Mouse (Mus musculus): ENCODE results near the gene Nedd4. TPM values are rescaled to one million over a fixed set of nuclear protein-coding genes. Genes with fewer than 3 reads are reported as not detected.

Gene Nedd4
- polyA plus RNA-seq, 1 experiment from 2014 or later, result 173 TPM

DNA sequence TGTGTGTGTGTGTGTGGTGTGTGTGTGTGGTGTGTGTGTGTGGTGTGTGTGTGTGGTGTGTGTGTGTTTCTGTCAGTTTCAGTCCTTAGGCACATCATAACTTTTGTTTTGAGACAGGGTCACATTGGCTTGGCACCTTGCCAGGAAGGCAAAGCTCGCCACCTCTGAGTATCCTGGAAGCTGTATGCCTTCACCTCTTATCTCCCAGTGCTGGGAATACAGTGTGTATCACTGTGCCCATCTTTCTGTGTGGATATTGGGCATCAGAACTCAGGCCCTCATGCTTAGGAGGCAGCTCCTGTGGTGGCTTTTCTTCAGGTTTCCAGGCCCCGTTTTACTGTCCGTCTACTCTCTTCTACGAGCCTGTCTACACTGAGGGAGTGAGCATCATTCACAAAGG, 24.4 kb downstream of the Nedd4 start:
- no peak for ATAC-seq
- Histone ChIP-seq H3K9me3 (replicated peaks) (no peaks in the 10 kb centered on the region), H3K4me1 (peaks cover 23% of the 10 kb centered on the region), H3K27me3 (replicated peaks) (no peaks in the 10 kb centered on the region), H3K4me3 (no peak overlapping the region), H3K27ac (no peak overlapping the region), H3K4me2 (no peak overlapping the region), H3K9ac (no peak overlapping the region), H3K36me3 (peaks cover 95% of the 10 kb centered on the region)
- 84% methylated on average over 4 of the region's 4 CpGs for WGBS (ENCODE audit: insufficient replicate concordance)

DNA sequence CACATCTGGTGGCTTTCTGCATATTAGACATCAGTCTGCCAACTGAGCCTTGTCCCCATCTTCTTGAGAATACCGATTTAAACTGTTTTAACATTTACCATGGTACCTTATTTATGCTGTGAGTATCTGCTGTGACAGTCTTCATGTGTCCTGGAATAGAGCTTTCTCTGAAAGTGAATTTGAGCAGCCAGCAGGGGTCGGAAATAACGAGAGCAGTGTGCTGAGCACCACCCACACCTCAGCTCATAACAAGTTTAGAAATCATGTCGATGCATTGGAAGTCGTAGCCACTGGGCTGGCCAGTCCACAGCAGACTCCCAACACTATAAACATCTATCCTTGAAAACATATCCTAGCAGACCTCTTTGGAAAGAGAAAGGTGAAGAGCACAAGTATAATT, 27.4 kb downstream of the Nedd4 start:
- H3K27me3 ChIP-seq (replicated peaks), result no peaks in the 10 kb centered on the region
- no peak overlapping the region for H3K4me3 ChIP-seq
- peaks cover 96% of the 10 kb centered on the region for H3K36me3 ChIP-seq
- H3K9me3 ChIP-seq (replicated peaks), result no peaks in the 10 kb centered on the region
- no peak overlapping the region for H3K9ac ChIP-seq
- 80% methylated on average over 5 of the region's 5 CpGs for WGBS (ENCODE audit: insufficient replicate concordance)
- H3K27ac ChIP-seq, result no peak overlapping the region
- H3K4me2 ChIP-seq, result no peak overlapping the region
- ATAC-seq, result no peak
- H3K4me1 ChIP-seq, result peaks cover 28% of the 10 kb centered on the region; the same call in 1 of the 2 replicates

DNA sequence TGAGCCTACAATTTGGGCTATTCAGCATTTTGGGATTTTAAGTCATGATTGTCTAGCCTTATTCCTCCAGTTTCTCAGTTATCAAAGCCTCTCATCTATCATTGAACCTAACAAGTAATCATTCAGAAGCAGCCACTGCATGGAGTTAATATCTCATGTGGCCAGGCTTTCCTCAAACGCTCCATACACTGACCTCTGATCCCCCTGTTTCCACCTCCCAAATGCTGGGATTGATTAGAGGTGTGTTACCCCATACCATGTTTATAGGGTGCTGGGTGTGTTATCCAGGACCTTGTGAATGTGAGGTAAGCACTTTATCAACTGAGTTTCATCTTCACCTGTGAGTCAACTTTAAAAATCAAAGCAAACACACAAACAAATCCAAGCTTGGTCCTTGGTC, 28.7 kb downstream of the Nedd4 start:
- Histone ChIP-seq H3K36me3 (peaks cover 94% of the 10 kb centered on the region), H3K27me3 (replicated peaks) (no peaks in the 10 kb centered on the region), H3K4me3 (no peak overlapping the region), H3K9ac (no peak overlapping the region), H3K9me3 (replicated peaks) (no peaks in the 10 kb centered on the region), H3K4me2 (no peak overlapping the region), H3K27ac (no peak overlapping the region), H3K4me1 (peaks cover 23% of the 10 kb centered on the region; the same call in 1 of the 2 replicates)
- no peak for ATAC-seq
- WGBS (ENCODE audit: insufficient replicate concordance), result 58% methylated on average over 1 of the region's 1 CpGs

DNA sequence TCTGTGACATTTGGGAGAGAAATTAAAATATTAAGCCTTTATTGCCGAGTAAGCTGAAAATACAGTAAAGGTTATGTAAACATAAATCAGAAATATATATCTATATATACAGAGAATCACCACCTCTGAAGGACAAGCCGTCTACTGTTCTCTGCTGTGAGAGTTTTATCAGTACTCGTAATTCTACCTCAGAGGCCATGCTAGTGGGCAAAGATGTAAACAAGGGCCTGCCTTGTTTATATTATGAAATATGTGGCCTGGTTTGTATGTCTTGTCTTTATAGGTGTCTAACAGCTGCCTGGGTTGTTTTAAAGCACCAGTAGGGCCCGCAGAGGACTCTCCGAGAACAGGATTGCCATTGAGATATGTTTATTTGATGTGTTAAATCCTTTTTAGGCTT, 29.8 kb downstream of the Nedd4 start:
- H3K4me1 ChIP-seq, result peaks cover 27% of the 10 kb centered on the region
- 77% methylated on average over 5 of the region's 5 CpGs for WGBS (ENCODE audit: insufficient replicate concordance)
- ATAC-seq, result no peak
- peaks cover 92% of the 10 kb centered on the region for H3K36me3 ChIP-seq
- H3K27me3 ChIP-seq (replicated peaks), result no peaks in the 10 kb centered on the region
- H3K9ac ChIP-seq, result no peak overlapping the region
- H3K4me2 ChIP-seq, result no peak overlapping the region
- H3K4me3 ChIP-seq, result no peak overlapping the region
- no peak overlapping the region for H3K27ac ChIP-seq
- no peaks in the 10 kb centered on the region for H3K9me3 ChIP-seq (replicated peaks)

DNA sequence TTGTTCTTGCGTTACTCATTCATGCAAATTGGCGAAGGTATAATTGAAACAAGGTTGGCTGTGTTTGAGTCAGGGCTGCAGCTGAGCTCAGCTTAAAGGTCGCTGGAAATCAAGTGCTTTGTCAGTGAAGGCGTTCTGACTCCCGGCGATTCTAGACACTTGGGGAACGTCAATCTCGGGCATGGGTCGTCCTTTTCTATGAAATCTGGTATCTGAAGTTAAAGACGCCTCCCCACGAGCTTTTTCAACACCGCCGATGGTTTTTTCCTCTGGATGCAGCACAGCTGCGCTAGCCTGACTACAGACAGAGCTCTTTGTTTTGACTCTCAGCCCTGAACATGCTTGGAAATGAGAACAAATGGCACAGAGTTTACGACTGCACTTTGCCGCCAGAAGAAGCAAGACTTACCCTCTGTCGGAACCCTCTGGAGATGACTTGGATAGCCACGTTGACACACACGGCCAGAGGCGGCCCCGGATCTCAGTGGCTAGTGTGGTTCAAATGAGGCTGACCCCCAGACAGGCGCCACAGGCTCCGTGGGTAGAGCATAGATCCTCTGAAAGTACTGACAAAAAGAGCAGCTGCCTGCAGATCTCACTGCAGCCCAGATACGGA, 31.0 kb downstream of the Nedd4 start:
- 82% methylated on average over 24 of the region's 24 CpGs for WGBS (ENCODE audit: insufficient replicate concordance)
- Histone ChIP-seq H3K9me3 (replicated peaks) (no peaks in the 10 kb centered on the region), H3K4me3 (no peak overlapping the region), H3K9ac (no peak overlapping the region), H3K27me3 (replicated peaks) (no peaks in the 10 kb centered on the region), H3K4me1 (peaks cover 34% of the 10 kb centered on the region), H3K4me2 (no peak overlapping the region), H3K36me3 (peaks cover 90% of the 10 kb centered on the region), H3K27ac (no peak overlapping the region)
- no peak for ATAC-seq

DNA sequence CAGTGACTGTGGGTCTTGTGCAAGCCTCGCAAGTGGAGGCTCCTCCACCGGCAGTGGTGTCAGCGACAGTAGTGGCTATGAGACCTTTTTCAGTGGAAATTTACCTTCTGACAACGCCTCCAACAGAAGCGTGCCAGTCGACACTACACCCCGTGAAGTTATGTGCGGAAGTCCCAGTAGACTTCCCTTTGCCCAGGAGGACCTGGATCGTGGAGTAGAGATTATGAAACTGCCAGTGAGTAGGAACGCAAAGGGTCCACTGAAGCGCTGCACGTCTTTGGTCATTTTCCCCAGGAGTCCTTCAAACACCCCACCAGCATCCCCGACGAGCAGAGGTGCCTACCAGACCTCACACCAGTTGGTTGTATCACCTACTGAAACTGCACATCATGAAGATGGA, 31.7 kb downstream of the Nedd4 start:
- Histone ChIP-seq H3K9me3 (replicated peaks) (no peaks in the 10 kb centered on the region), H3K9ac (no peak overlapping the region), H3K4me1 (peaks cover 41% of the 10 kb centered on the region), H3K4me3 (no peak overlapping the region), H3K27me3 (replicated peaks) (no peaks in the 10 kb centered on the region), H3K27ac (no peak overlapping the region), H3K4me2 (no peak overlapping the region), H3K36me3 (peaks cover 90% of the 10 kb centered on the region)
- ATAC-seq, result no peak
- 90% methylated on average over 14 of the region's 14 CpGs for WGBS (ENCODE audit: insufficient replicate concordance)

DNA sequence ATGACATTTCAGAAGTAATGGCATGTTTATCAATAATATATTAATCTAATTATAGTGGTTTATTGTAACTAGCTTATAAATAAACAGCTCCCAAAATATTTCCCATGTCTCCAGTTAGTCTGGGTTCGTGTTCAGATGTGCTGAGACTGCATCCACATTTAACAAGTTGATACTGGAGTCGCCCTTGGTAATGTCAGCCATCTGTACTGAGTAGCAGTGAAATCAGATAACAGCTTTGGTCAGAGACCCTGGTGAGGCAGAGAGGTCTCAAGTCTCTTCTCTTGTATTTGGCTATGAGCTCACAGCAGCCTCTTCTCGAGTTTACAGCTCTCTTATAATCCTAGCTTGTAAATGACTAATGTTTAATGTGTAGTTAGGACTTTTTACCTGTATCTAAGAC, 34.4 kb downstream of the Nedd4 start:
- H3K4me2 ChIP-seq, result no peak overlapping the region
- no peak overlapping the region for H3K4me3 ChIP-seq
- 59% methylated on average over 3 of the region's 3 CpGs for WGBS (ENCODE audit: insufficient replicate concordance)
- H3K27me3 ChIP-seq (replicated peaks), result no peaks in the 10 kb centered on the region
- H3K9ac ChIP-seq, result no peak overlapping the region
- H3K9me3 ChIP-seq (replicated peaks), result no peaks in the 10 kb centered on the region
- H3K36me3 ChIP-seq, result peaks cover 91% of the 10 kb centered on the region
- no peak overlapping the region for H3K27ac ChIP-seq
- H3K4me1 ChIP-seq, result peaks cover 60% of the 10 kb centered on the region
- ATAC-seq, result no peak

DNA sequence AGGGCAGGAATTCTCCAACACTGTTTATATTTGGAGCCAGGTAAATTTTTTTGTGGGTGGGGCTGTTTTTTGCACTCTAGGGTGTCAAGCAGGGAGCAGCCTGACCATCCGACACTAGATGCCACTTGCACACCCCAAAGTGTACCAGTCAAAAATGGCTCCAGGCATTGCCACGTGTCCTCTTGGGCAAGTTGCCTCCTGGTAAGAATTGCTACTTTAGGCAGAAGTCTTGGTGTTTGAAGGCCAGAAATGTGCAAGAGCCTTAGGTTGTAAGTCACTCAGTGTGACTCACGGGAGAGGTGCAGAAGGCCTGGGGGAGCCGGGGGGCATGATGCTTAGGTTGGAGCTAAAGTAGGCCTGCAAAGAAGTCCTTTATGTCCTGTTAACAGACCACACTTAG, 35.6 kb downstream of the Nedd4 start:
- Histone ChIP-seq H3K4me3 (no peak overlapping the region), H3K9ac (no peak overlapping the region), H3K27ac (no peak overlapping the region), H3K36me3 (peaks cover 91% of the 10 kb centered on the region), H3K27me3 (replicated peaks) (no peaks in the 10 kb centered on the region), H3K9me3 (replicated peaks) (no peaks in the 10 kb centered on the region), H3K4me1 (peaks cover 61% of the 10 kb centered on the region), H3K4me2 (no peak overlapping the region)
- 85% methylated on average over 4 of the region's 4 CpGs for WGBS (ENCODE audit: insufficient replicate concordance)
- no peak for ATAC-seq

DNA sequence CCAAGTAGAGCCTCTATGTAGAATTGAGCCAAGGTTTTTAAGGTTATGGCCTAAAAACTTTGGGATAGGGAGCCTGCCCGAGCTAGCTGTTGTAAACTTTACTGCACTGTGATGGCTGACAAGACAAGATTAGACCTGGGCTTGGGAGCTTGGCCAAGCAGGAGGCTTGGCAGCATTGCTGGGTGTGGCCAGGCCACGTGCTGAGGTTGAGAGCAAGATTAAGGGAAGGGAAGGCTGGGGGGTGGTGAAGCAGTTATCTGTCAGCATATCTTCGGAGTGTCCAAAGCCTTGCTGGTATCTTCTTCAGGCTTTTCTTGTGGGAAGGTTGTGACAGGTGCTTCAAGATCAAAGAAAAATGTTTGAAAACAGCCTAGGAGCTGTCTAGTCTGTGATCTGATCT, 37.6 kb downstream of the Nedd4 start:
- 11% methylated on average over 3 of the region's 3 CpGs for WGBS (ENCODE audit: insufficient replicate concordance)
- Histone ChIP-seq H3K4me1 (peaks cover 49% of the 10 kb centered on the region), H3K36me3 (peaks cover 89% of the 10 kb centered on the region), H3K9ac (peak overlapping the region; percentile 5; the same call in 1 of the 2 replicates), H3K4me2 (peak overlapping the region; percentile 3; the same call in 1 of the 2 replicates), H3K27ac (peak overlapping the region; percentile 57; the same call in 1 of the 2 replicates), H3K27me3 (replicated peaks) (no peaks in the 10 kb centered on the region), H3K4me3 (no peak overlapping the region), H3K9me3 (replicated peaks) (no peaks in the 10 kb centered on the region)
- ATAC-seq, result peak; percentile 94

DNA sequence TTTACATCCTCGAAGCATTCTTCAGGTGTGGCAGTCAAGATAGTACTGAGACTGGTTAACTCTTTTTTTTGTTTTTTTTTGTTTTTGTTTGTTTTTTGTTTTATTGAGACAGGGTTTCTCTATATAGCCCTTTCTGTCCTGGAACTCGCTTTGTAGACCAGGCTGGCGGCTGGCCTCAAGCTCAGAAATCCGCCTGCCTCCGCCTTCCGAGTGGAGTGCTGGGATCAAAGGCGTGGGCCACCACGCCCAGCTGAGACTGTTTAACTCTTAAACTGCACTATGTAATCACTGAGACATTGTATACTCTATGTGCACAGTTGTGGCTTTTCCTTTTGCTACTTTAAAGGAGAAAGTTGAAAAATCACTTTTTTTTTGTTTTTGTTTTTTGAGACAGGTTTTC, 39.3 kb downstream of the Nedd4 start:
- H3K9me3 ChIP-seq (replicated peaks), result no peaks in the 10 kb centered on the region
- WGBS (ENCODE audit: insufficient replicate concordance), result 67% methylated on average over 8 of the region's 8 CpGs
- H3K36me3 ChIP-seq, result peaks cover 94% of the 10 kb centered on the region
- no peak for ATAC-seq
- no peak overlapping the region for H3K9ac ChIP-seq
- H3K4me1 ChIP-seq, result peaks cover 49% of the 10 kb centered on the region
- H3K27ac ChIP-seq, result no peak overlapping the region
- H3K4me3 ChIP-seq, result no peak overlapping the region
- H3K27me3 ChIP-seq (replicated peaks), result no peaks in the 10 kb centered on the region
- H3K4me2 ChIP-seq, result no peak overlapping the region

DNA sequence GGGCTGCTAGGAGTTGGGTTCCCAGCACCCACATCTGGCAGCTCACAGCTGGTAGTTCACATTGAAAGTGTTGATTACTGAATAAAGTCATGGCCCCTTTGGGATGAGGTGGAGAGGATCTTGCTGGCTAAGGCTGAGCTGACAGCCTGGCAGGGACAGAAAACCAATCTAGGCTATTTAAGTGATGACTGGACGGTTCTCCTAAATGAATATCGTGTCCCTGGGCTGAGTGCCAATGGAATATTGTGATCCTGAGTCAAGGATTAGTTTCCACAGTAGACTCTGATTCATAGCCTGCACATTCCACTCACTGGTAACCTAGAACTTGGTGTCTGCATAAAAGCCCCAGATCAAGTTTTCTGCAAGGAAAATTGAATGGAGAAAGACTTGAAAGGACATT, 39.9 kb downstream of the Nedd4 start:
- Histone ChIP-seq H3K27ac (no peak overlapping the region), H3K27me3 (replicated peaks) (no peaks in the 10 kb centered on the region), H3K36me3 (peaks cover 94% of the 10 kb centered on the region), H3K9me3 (replicated peaks) (no peaks in the 10 kb centered on the region), H3K4me3 (no peak overlapping the region), H3K9ac (no peak overlapping the region), H3K4me1 (peaks cover 53% of the 10 kb centered on the region), H3K4me2 (no peak overlapping the region)
- WGBS (ENCODE audit: insufficient replicate concordance), result 88% methylated on average over 2 of the region's 2 CpGs
- no peak for ATAC-seq

DNA sequence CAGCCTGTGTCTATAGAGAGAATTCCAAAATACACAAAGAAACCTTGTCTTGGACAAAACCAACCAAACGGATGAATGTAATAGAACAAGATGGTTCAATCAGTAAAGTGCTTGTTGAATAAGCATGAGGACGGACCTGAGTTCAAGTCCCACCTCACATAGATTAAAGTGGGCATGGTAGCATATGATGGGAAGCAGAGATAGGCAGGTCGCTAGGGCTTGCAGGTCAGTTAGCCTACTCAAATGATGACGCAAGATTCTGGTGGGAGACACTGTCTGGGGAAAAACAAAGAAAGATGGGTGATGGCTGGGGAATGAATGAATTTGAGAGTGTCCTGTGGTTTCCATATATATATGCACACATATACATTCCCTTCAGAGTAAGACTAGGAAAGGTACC, 41.0 kb downstream of the Nedd4 start:
- Histone ChIP-seq H3K27me3 (replicated peaks) (no peaks in the 10 kb centered on the region), H3K9me3 (replicated peaks) (no peaks in the 10 kb centered on the region), H3K9ac (no peak overlapping the region), H3K36me3 (peaks cover 96% of the 10 kb centered on the region), H3K27ac (no peak overlapping the region), H3K4me2 (no peak overlapping the region), H3K4me3 (no peak overlapping the region), H3K4me1 (peaks cover 47% of the 10 kb centered on the region)
- ATAC-seq, result no peak
- WGBS (ENCODE audit: insufficient replicate concordance), result 88% methylated on average over 4 of the region's 4 CpGs

DNA sequence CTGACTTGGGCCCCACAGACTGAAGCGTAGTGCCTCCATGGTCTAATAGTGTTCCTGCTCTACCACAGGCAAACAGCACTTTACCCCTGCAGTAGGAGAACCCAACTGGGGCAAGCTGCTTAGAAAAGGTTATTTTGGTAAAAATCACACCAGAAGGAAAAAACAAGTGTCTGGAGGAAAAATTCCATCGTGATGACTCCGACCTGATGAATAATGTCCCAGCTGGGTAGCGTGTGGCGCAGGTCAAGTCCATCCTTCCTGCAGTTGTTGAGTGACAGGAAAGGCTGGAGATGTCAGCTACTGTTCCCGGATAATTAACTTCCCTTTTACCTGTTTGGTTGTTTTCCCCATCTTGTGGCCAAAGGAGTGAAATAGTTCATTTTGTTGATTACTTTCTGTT, 41.6 kb downstream of the Nedd4 start:
- Histone ChIP-seq H3K36me3 (peaks cover 96% of the 10 kb centered on the region), H3K4me2 (no peak overlapping the region), H3K9ac (no peak overlapping the region), H3K4me1 (peaks cover 41% of the 10 kb centered on the region), H3K9me3 (replicated peaks) (no peaks in the 10 kb centered on the region), H3K27ac (no peak overlapping the region), H3K27me3 (replicated peaks) (no peaks in the 10 kb centered on the region), H3K4me3 (no peak overlapping the region)
- no peak for ATAC-seq
- WGBS (ENCODE audit: insufficient replicate concordance), result 86% methylated on average over 6 of the region's 6 CpGs

All from liver, embryonic 12.5 days (tissue).